ENCODE assay signal across 30 mouse cellular contexts in genomic region chr19:10301866-10302356, GRCm38 (mm10). TPM values are rescaled to one million over a fixed set of nuclear protein-coding genes. Genes with fewer than 3 reads are reported as not detected.
A peak's percentile ranks its signal among the peaks of the same experiment; 100 is the strongest.
DNase-seq lines count a peak whose midpoint lies in the region; ATAC-seq and TF ChIP-seq lines count a peak whose summit lies in the region.
"Had no signal": no experiment of that assay in that cellular context is flagged by ENCODE, and none has a peak within 500 bp of the region (broad histone marks: within the 10 kb centered on the region; RNA-seq: fewer than 3 reads in every experiment).

No protein-coding gene starts in this region.

- peaks cover 43% of the 10 kb centered on the region for H3K27me3 ChIP-seq in hindbrain, embryonic 12.5 days
- H3K27me3 ChIP-seq: forebrain, embryonic 15.5 days; intestine, embryonic 15.5 days had no signal

- H3K4me1 ChIP-seq in hindbrain, embryonic 12.5 days = peaks cover 22% of the 10 kb centered on the region

- no peak overlapping the region for H3K4me2 ChIP-seq in hindbrain, embryonic 12.5 days (replicated peaks)
- H3K4me2 ChIP-seq: embryonic facial prominence, embryonic 13.5 days; forebrain, embryonic 12.5 days; forebrain, embryonic 15.5 days; heart, embryonic 13.5 days; hindbrain, embryonic 13.5 days; intestine, embryonic 15.5 days had no signal

- peak overlapping the region; percentile 96 for H3K27ac ChIP-seq in layer of hippocampus, adult 2 months
- no peak overlapping the region for H3K27ac ChIP-seq in hindbrain, embryonic 12.5 days
- H3K27ac ChIP-seq: embryonic facial prominence, embryonic 10.5 days; embryonic facial prominence, embryonic 13.5 days; forebrain, embryonic 12.5 days; forebrain, embryonic 15.5 days; heart, adult 2 months; heart, embryonic 10.5 days; heart, embryonic 13.5 days; hindbrain, embryonic 13.5 days; intestine, embryonic 15.5 days had no signal

- H3K9ac ChIP-seq in hindbrain, embryonic 12.5 days = no peak overlapping the region
- H3K9ac ChIP-seq: embryonic facial prominence, embryonic 13.5 days; forebrain, embryonic 12.5 days; forebrain, embryonic 15.5 days; heart, embryonic 13.5 days; hindbrain, embryonic 13.5 days; intestine, embryonic 15.5 days had no signal

- peak; percentile 7 for DNase-seq in gastrocnemius, postnatal 25 days
- no peak for DNase-seq in gastrocnemius, postnatal 36 days
- DNase-seq in layer of hippocampus, adult 2 months (ENCODE audit: low spot score in 2 of 2) = peak in 1 of 2 experiments; percentile 41
- DNase-seq in layer of hippocampus, adult 9-10 months (ENCODE audit: low spot score) = no peak
- peak; percentile 46 for DNase-seq in brain, adult 2 months (ENCODE audit: low read depth, low spot score)
- DNase-seq in layer of hippocampus, adult 9-11 months = peak; percentile 47
- no peak for DNase-seq in yolk sac, embryonic 10.5 days (ENCODE audit: low spot score)
- DNase-seq: adrenal gland, postnatal 10 days; adrenal gland, postnatal 36 days; B cell, adult 2 months; cerebellum, adult 11 months; cerebellum, adult 9-11 months; cerebellum, postnatal 25 days; embryo, embryonic 11 days; heart, adult 2 months had no signal

- ATAC-seq in hindbrain, embryonic 12.5 days (ENCODE audit: low FRiP score) = no peak
- ATAC-seq: forebrain, embryonic 15.5 days; hindbrain, embryonic 16.5 days; intestine, embryonic 15.5 days; Patski had no signal

- peak overlapping the region; percentile 94 for H3K4me3 ChIP-seq in layer of hippocampus, adult 2 months
- no peak overlapping the region for H3K4me3 ChIP-seq in hindbrain, embryonic 12.5 days
- H3K4me3 ChIP-seq: embryonic facial prominence, embryonic 10.5 days; embryonic facial prominence, embryonic 13.5 days; erythroblast, embryonic 14.5 days; forebrain, embryonic 12.5 days; forebrain, embryonic 15.5 days; heart, adult 2 months; heart, embryonic 10.5 days; heart, embryonic 13.5 days; hindbrain, embryonic 13.5 days; intestine, embryonic 15.5 days had no signal

- intact Hi-C loops in gastrocnemius, postnatal 36 days (cut with DNase I) = no loop called here

- H3K9me3 ChIP-seq in hindbrain, embryonic 12.5 days (replicated peaks) = no peaks in the 10 kb centered on the region
- H3K9me3 ChIP-seq: embryonic facial prominence, embryonic 10.5 days; embryonic facial prominence, embryonic 13.5 days; forebrain, embryonic 12.5 days; forebrain, embryonic 15.5 days; G1E; heart, embryonic 10.5 days; heart, embryonic 13.5 days; hindbrain, embryonic 13.5 days; intestine, embryonic 15.5 days had no signal

- TF ChIP-seq CTCF in layer of hippocampus, adult 2 months (conservative IDR thresholded peaks at IDR 0.05) = no peak

- 85% methylated on average over 4 of the region's 4 CpGs for WGBS in hindbrain, embryonic 12.5 days

- no peaks in the 10 kb centered on the region for H3K36me3 ChIP-seq in hindbrain, embryonic 12.5 days
- H3K36me3 ChIP-seq: embryonic facial prominence, embryonic 10.5 days; embryonic facial prominence, embryonic 13.5 days; forebrain, embryonic 12.5 days; forebrain, embryonic 15.5 days; G1E; heart, embryonic 10.5 days; heart, embryonic 13.5 days; hindbrain, embryonic 13.5 days; intestine, embryonic 15.5 days had no signal

RNA-seq across cellular contexts. Expression of gene Dagla, which starts 2.8 kb away (rescaled TPM):
- total RNA-seq in gastrocnemius, postnatal 25 days (2021) = 1 to 10 TPM; 4.0 to 6.7 TPM
- total RNA-seq in gastrocnemius, postnatal 36 days (2021) = 1 to 10 TPM; 6.9 to 8.9 TPM
- 100 to 1,000 TPM; 130 to 131 TPM for total RNA-seq in layer of hippocampus, adult 2 months (2021)
- polyA plus RNA-seq in hindbrain, embryonic 12.5 days (2016; fragmentation: Nextera tagmentation; extraction: Ambion mirVana) = 4.9 and 5.1 TPM in 2 replicates
- total RNA-seq: common myeloid progenitor, adult 5-6 weeks; hematopoietic stem cell, adult 5-6 weeks had no signal
- polyA plus RNA-seq: G1E had no signal

Comparison
In these comparisons a context has a peak if more than half of its experiments do, and no peak if none do; other contexts are left out.
1. DNase-seq: peak in gastrocnemius, postnatal 25 days (single experiment), brain, adult 2 months (single experiment) and layer of hippocampus, adult 9-11 months (single experiment); none in gastrocnemius, postnatal 36 days (0 of 2), layer of hippocampus, adult 9-10 months (single experiment) and yolk sac, embryonic 10.5 days (single experiment).
2. RNA of gene Dagla, which starts 2.8 kb away (total RNA-seq): 130 to 131 TPM in layer of hippocampus, adult 2 months; 6.9 to 8.9 TPM in gastrocnemius, postnatal 36 days and 4.0 to 6.7 TPM in gastrocnemius, postnatal 25 days; every median in the first group is over 10 times any median in the second.